Mouse (Mus musculus) liver, embryonic 14.5 days (tissue): ENCODE results near the gene Als2cl. TPM values are rescaled to one million over a fixed set of nuclear protein-coding genes. Genes with fewer than 3 reads are reported as not detected.

Source experiments
- ATAC-seq: fragments of 200-750 bp; cut with Nextera tagmentation; 2 replicates; pipeline ENCODE4 v1.8.0; 2017; ENCODE audit warnings: moderate number of reproducible peaks, mild to moderate bottlenecking, moderate library complexity; ENCODE audit not compliant: insufficient read depth
- DNase-seq, 3 experiments: peaks; one replicate each; pipeline ENCODE4 v3.0.0-alpha.2; 2012 to 2013; ENCODE audit warnings: low read depth in 3 of 3, low spot score in 3 of 3
- H3K27ac ChIP-seq: fragments of 300-500 bp; sonication (generic); 2 replicates; pipeline ENCODE4 v1.5.1; 2014; ENCODE audit warnings: moderate library complexity, mild to moderate bottlenecking, control low read depth, inconsistent platforms
- H3K27me3 ChIP-seq: fragments of 300-500 bp; sonication (generic); 2 replicates; pipeline ENCODE4 v1.6.1; 2014; ENCODE audit warnings: mild to moderate bottlenecking, low read length, moderate library complexity; ENCODE audit not compliant: control insufficient read depth, insufficient read depth
- H3K36me3 ChIP-seq: fragments of 300-500 bp; sonication (generic); replicated peaks from 2 replicates; pipeline ENCODE4 v1.6.1; 2014; ENCODE audit warnings: low read depth; ENCODE audit not compliant: control insufficient read depth, insufficient read depth
- H3K4me1 ChIP-seq, 2 experiments: fragments of 200-500 bp in 1 of 2; fragments of 300-500 bp in 1 of 2; sonication (generic) in 1 of 2; replicated peaks; 2 replicates each; pipeline ENCODE4 v1.6.1; 2012 to 2014; ENCODE audit warnings: antibody characterized with exemption in 1 of 2, inconsistent platforms in 1 of 2, low read length in 1 of 2; ENCODE audit not compliant: control insufficient read depth in 2 of 2, insufficient read depth in 2 of 2
- H3K4me2 ChIP-seq: fragments of 300-500 bp; sonication (generic); 2 replicates; pipeline ENCODE4 v1.6.1; 2014; ENCODE audit warnings: low read depth, mild to moderate bottlenecking, control low read depth, moderate library complexity
- H3K4me3 ChIP-seq, 2 experiments: fragments of 200-500 bp in 1 of 2; fragments of 300-500 bp in 1 of 2; sonication (generic) in 1 of 2; 2 replicates each; pipeline ENCODE4 v1.5.1; 2012 to 2014; ENCODE audit warnings: low read depth in 2 of 2, low read length in 2 of 2, mild to moderate bottlenecking in 2 of 2, control low read depth in 1 of 2, inconsistent platforms in 1 of 2, moderate library complexity in 1 of 2; ENCODE audit not compliant: insufficient read depth in 1 of 2
- H3K9ac ChIP-seq: fragments of 300-500 bp; sonication (generic); replicated peaks from 2 replicates; pipeline ENCODE4 v1.6.1; 2014; ENCODE audit warnings: mild to moderate bottlenecking, control low read depth, moderate library complexity
- H3K9me3 ChIP-seq: fragments of 300-500 bp; sonication (generic); 2 replicates; pipeline ENCODE4 v1.6.1; 2016; ENCODE audit warnings: low read length, mixed read lengths; ENCODE audit not compliant: control insufficient read depth
- CTCF ChIP-seq: IDR thresholded peaks from 2 replicates; pipeline ENCODE4 v1.5.1; 2016; ENCODE audit warnings: antibody characterized with exemption, low read depth, control low read depth
- EP300 ChIP-seq: IDR thresholded peaks from 2 replicates; pipeline ENCODE4 v1.6.1; 2016; ENCODE audit warnings: antibody characterized with exemption, low read depth
- WGBS: fragments of 180-500 bp; shearing (Covaris S2); extraction: QIAGEN DNeasy Blood & Tissue Kit; methylation state at CpG from one replicate; pipeline ENCODE4 v1.1.7; 2014; ENCODE audit not compliant: insufficient replicate concordance; 5-methylcytosine and 5-hydroxymethylcytosine counted together
- polyA plus RNA-seq, 2 experiments: library from polyadenylated mRNA; depleted of rRNA in 1 of 2; stranded (reverse) in 1 of 2; unstranded in 1 of 2; fragments of >200 nt; fragmentation: Nextera tagmentation in 1 of 2; extraction: Ambion mirVana in 1 of 2; gene quantifications; 2 replicates each; pipeline versions ENCODE4 v1.2.1 to v1.2.3; 2012 to 2014

Gene Als2cl
- polyA plus RNA-seq, 2 experiments, result 1.1 to 3.3 TPM

DNA sequence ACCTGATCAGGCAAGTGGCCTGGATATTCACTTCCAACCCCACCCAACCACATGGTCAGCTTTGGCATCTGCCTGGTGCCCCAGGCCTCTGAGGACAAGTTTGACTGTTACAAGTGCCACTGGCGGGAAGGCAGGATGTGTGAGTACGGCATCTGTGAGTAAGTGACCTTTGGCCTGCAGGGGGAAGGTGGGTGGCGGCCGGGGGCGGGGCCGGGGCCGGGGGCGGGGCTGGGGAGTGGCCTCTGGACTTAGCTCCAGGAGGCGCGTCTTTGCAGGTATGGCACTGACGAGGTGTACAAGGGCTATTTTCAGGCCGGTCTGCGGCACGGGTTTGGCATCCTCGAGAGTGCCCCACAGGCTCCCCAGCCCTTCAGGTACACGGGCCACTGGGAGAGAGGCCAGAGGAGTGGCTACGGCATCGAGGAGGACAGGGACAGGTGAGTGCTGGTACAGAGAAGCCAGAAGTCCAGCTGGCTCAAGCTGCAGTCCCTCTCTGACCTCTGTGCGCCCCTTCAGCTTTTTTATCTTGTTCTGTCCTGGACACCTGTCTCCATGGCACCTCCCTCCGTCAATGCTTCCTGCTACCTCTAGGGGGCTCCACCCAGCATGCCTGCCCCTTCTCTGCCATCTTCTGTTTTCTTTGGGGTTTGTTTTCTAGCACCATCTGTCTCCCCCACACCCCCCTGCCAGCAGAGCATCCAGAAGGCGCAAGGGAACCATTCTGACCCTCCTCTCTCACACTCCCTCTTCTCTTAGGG lies 10.5 kb downstream of the Als2cl start:
- no peaks in the 10 kb centered on the region for H3K27me3 ChIP-seq
- DNase-seq (no peak), ATAC-seq (peak; percentile 42)
- H3K4me2 ChIP-seq, result 0 out of 2 replicates have a peak overlapping the region, but pooled peaks have one; percentile 2
- TF ChIP-seq EP300, result no peak
- peak; percentile 71 for TF ChIP-seq CTCF
- 14% methylated on average over 21 of the region's 21 CpGs for WGBS
- no peak overlapping the region for H3K27ac ChIP-seq
- H3K4me3 ChIP-seq, result no peak overlapping the region
- H3K4me1 ChIP-seq, result peaks cover 0 to 3% of the 10 kb centered on the region in 2 experiments; a peak in 1 of 4 replicates
- H3K9me3 ChIP-seq, result no peaks in the 10 kb centered on the region
- H3K9ac ChIP-seq, result no peak overlapping the region
- no peaks in the 10 kb centered on the region for H3K36me3 ChIP-seq

GRCm38 (mm10) chr9:110891077-110891828 lies 11.6 kb downstream of the Als2cl start:
- Histone ChIP-seq H3K27ac (no peak overlapping the region), H3K4me3 (no peak overlapping the region), H3K27me3 (no peaks in the 10 kb centered on the region), H3K4me2 (no peak overlapping the region), H3K9me3 (no peaks in the 10 kb centered on the region), H3K36me3 (no peaks in the 10 kb centered on the region), H3K9ac (no peak overlapping the region), H3K4me1 (peaks cover 0 to 3% of the 10 kb centered on the region in 2 experiments; a peak in 1 of 4 replicates)
- DNase-seq (no peak), ATAC-seq (no peak)
- 40% methylated on average over 12 of the region's 12 CpGs for WGBS
- TF ChIP-seq EP300 (no peak), CTCF (no peak)

DNA sequence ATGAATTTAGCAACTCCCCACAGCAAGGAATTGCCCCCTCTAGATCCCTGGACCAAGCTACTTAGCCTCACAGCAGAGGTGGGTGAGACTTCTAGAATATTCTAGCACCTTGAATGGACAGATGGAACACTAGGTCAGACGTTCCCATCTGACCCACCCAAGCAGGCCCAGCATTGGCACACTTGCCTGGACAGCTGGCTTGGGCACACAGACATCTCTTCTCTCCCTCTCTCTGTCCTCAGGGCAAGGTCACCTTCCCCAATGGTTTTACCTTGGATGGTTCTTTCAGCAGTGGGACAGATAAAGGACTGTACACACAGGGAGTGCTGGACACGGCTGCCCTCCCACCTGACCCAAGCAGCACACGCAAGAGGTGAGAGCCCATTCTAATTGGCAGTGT lies 12.9 kb downstream of the Als2cl start:
- TF ChIP-seq CTCF (no peak), EP300 (no peak)

DNA sequence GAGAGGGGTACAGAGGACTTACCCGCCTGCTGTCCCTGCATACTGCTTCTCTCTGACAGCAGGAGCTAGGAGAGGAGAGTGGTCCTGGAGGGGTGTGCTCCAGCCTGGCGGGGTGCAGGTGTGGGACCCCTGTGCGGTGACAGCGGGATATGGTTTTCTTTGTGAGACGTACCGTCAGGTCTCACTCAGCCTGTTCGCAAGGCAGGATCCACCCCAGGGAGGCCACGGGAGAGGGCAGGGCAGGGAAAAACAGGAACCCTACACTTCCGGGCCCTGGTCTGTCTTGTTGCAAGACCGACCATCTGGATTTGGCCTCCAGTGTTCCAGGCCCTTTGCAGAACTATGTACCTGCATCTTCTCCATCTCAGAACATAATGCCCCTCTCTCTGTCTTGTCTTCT lies 13.8 kb downstream of the Als2cl start:
- WGBS, result 33% methylated on average over 10 of the region's 10 CpGs
- TF ChIP-seq CTCF (no peak), EP300 (no peak)
- no peaks in the 10 kb centered on the region for H3K36me3 ChIP-seq
- no peak overlapping the region for H3K4me3 ChIP-seq
- no peaks in the 10 kb centered on the region for H3K27me3 ChIP-seq
- no peak for DNase-seq
- H3K9me3 ChIP-seq, result no peaks in the 10 kb centered on the region
- H3K4me2 ChIP-seq, result no peak overlapping the region
- H3K27ac ChIP-seq, result no peak overlapping the region
- peaks cover 0 to 3% of the 10 kb centered on the region in 2 experiments; a peak in 1 of 4 replicates for H3K4me1 ChIP-seq
- no peak for ATAC-seq
- no peak overlapping the region for H3K9ac ChIP-seq

More for the DNA sequence above, 12.9 kb downstream of the Als2cl start:
- Histone ChIP-seq H3K4me2 (no peak overlapping the region), H3K9ac (no peak overlapping the region), H3K4me1 (peaks cover 0 to 3% of the 10 kb centered on the region in 2 experiments; a peak in 1 of 4 replicates), H3K36me3 (no peaks in the 10 kb centered on the region), H3K4me3 (no peak overlapping the region), H3K27me3 (no peaks in the 10 kb centered on the region), H3K9me3 (no peaks in the 10 kb centered on the region), H3K27ac (no peak overlapping the region)
- 64% methylated on average over 3 of the region's 3 CpGs for WGBS
- DNase-seq (no peak), ATAC-seq (no peak)

DNA sequence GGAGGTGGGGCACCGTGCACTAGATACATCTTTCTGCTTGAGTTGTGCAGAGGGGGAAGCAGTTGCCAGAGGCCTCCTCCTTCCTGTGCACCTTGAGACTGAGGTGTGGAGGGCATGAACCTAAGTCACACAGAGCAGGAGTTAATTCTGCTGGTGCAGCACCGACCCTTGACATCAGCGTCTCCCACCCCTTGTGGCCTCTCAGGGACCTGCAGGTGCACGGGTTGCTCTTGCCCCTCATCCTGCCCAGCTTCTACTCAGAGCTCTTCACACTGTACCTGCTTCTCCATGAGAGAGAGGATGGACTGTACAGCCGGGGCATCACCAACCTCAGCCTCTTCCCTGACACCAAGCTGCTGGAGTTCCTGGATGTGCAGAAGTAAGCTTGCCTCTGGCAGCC lies 15.8 kb downstream of the Als2cl start:
- no peaks in the 10 kb centered on the region for H3K9me3 ChIP-seq
- no peaks in the 10 kb centered on the region for H3K36me3 ChIP-seq
- 32% methylated on average over 5 of the region's 5 CpGs for WGBS
- H3K9ac ChIP-seq, result no peak overlapping the region
- no peaks in the 10 kb centered on the region for H3K27me3 ChIP-seq
- H3K27ac ChIP-seq, result no peak overlapping the region
- ATAC-seq, result no peak
- no peak for DNase-seq
- H3K4me3 ChIP-seq, result no peak overlapping the region
- H3K4me1 ChIP-seq, result no peaks in the 10 kb centered on the region
- no peak overlapping the region for H3K4me2 ChIP-seq
- no peak for TF ChIP-seq EP300
- TF ChIP-seq CTCF, result peak; percentile 32; the same call in 1 of the 2 replicates
